Mouse (Mus musculus) heart, postnatal 0 days (tissue): ENCODE data around the gene Rnf135. TPM values are rescaled to one million over a fixed set of nuclear protein-coding genes. Genes with fewer than 3 reads are reported as not detected.
A peak's percentile ranks its signal among the peaks of the same experiment; 100 is the strongest.
"Not testable (repeated sequence)": the region's sequence is repeated elsewhere in the genome, so short reads cannot be mapped to it uniquely, and the experiment has no call there.

Experiments
- ATAC-seq: fragments of 200-750 bp; cut with Nextera tagmentation; 2 replicates; pipeline ENCODE4 v1.8.0; 2017; ENCODE audit warnings: low read depth, moderate number of reproducible peaks, moderate library complexity; ENCODE audit not compliant: insufficient read depth
- DNase-seq: peaks from one replicate; pipeline ENCODE4 v3.0.0-alpha.2; 2016; ENCODE audit warnings: low spot score
- H3K27ac ChIP-seq: fragments of 300-500 bp; sonication (generic); 2 replicates; pipeline ENCODE4 v1.5.1; 2014; ENCODE audit warnings: low read depth, mild to moderate bottlenecking
- H3K27me3 ChIP-seq: fragments of 300-500 bp; sonication (generic); 2 replicates; pipeline ENCODE4 v1.6.1; 2014; ENCODE audit warnings: low read length, mixed read lengths; ENCODE audit not compliant: control insufficient read depth, insufficient read depth
- H3K36me3 ChIP-seq: fragments of 300-500 bp; sonication (generic); replicated peaks from 2 replicates; pipeline ENCODE4 v1.6.1; 2014; ENCODE audit warnings: low read length, mixed read lengths; ENCODE audit not compliant: control insufficient read depth, insufficient read depth
- H3K4me1 ChIP-seq: fragments of 300-500 bp; sonication (generic); 2 replicates; pipeline ENCODE4 v1.6.1; 2014; ENCODE audit warnings: antibody characterized with exemption; ENCODE audit not compliant: control insufficient read depth, insufficient read depth
- H3K4me2 ChIP-seq: fragments of 300-500 bp; sonication (generic); 2 replicates; pipeline ENCODE4 v1.6.1; 2014; ENCODE audit warnings: low read depth, mild to moderate bottlenecking, low read length, moderate library complexity
- H3K4me3 ChIP-seq: fragments of 300-500 bp; sonication (generic); 2 replicates; pipeline ENCODE4 v1.5.1; 2014; ENCODE audit warnings: low read depth, low read length
- H3K9ac ChIP-seq: fragments of 300-500 bp; sonication (generic); replicated peaks from 2 replicates; pipeline ENCODE4 v1.6.1; 2014; ENCODE audit warnings: low read depth, low read length, mixed read lengths
- H3K9me3 ChIP-seq: fragments of 300-500 bp; sonication (generic); replicated peaks from 2 replicates; pipeline ENCODE4 v1.6.1; 2016; ENCODE audit warnings: low read length; ENCODE audit not compliant: control insufficient read depth
- CTCF ChIP-seq: IDR thresholded peaks from 2 replicates; pipeline ENCODE4 v1.5.1; 2016; ENCODE audit warnings: antibody characterized with exemption, control low read depth, low read depth
- EP300 ChIP-seq: IDR thresholded peaks from 2 replicates; pipeline ENCODE4 v1.6.1; 2016; ENCODE audit warnings: antibody characterized with exemption, low read depth
- WGBS: fragments of 180-500 bp; shearing (Covaris S2); extraction: QIAGEN DNeasy Blood & Tissue Kit; methylation state at CpG from one replicate; pipeline ENCODE4 v1.1.7; 2014; 5-methylcytosine and 5-hydroxymethylcytosine counted together
- polyA plus RNA-seq: library from polyadenylated mRNA; unstranded; fragments of >200 nt; fragmentation: Nextera tagmentation; extraction: Ambion mirVana; gene quantifications from 2 replicates; pipeline ENCODE4 v1.2.1, GENCODE M21; 2015
- total RNA-seq: library from RNA; depleted of rRNA; stranded (reverse); fragments of >200 nt; gene quantifications from 2 replicates; pipeline ENCODE4 v1.2.3, GENCODE M21; 2014; ENCODE audit warnings: low replicate concordance

The Rnf135 gene
- total and polyA plus RNA-seq, 2 experiments from 2014 or later, result 10.2 to 12.9 TPM

- DNase-seq, result peak; percentile 75
- under 1% methylated on average over 40 of the region's 40 CpGs for WGBS
- no peaks in the 10 kb centered on the region for H3K27me3 ChIP-seq
- H3K9me3 ChIP-seq, result no peaks in the 10 kb centered on the region
- peaks cover 6% of the 10 kb centered on the region; the same call in 1 of the 2 replicates for H3K4me1 ChIP-seq
- H3K36me3 ChIP-seq, result 0 out of 2 replicates have a peak, but pooled peaks cover 24% of the 10 kb centered on the region
- peak within 1 kb of the TSS; percentile 80 for H3K9ac ChIP-seq
- peak within 1 kb of the TSS; percentile 84 for H3K27ac ChIP-seq
- peak within 1 kb of the TSS; percentile 73 for H3K4me3 ChIP-seq
- ATAC-seq, result peak; percentile 94
- TF ChIP-seq CTCF, result no peak
- 0 out of 2 replicates have a peak, but pooled peaks have one; percentile 17 for TF ChIP-seq EP300
- peak within 1 kb of the TSS; percentile 69 for H3K4me2 ChIP-seq
Measured at GRCm38 (mm10) chr11:80141825-80142521, 41.7 kb upstream of the Rnf135 start, which contains the start of gene Tefm. Gene Tefm (minus strand): TSS chr11:80142175.

GRCm38 (mm10) chr11:80142872-80143271 lies 40.8 kb upstream of the Rnf135 start:
- 0 out of 2 replicates have a peak overlapping the region, but pooled peaks have one; percentile 80 for H3K9ac ChIP-seq
- no peak for DNase-seq
- WGBS, result 42% methylated on average over 8 of the region's 8 CpGs
- 0 out of 2 replicates have a peak, but pooled peaks cover 20% of the 10 kb centered on the region for H3K36me3 ChIP-seq
- peak overlapping the region; percentile 69 for H3K4me2 ChIP-seq
- no peaks in the 10 kb centered on the region for H3K27me3 ChIP-seq
- H3K9me3 ChIP-seq, result no peaks in the 10 kb centered on the region
- no peak for ATAC-seq
- H3K4me1 ChIP-seq, result peaks cover 6% of the 10 kb centered on the region; the same call in 1 of the 2 replicates
- TF ChIP-seq EP300 (no peak), CTCF (no peak)
- H3K4me3 ChIP-seq, result peak overlapping the region; percentile 73
- H3K27ac ChIP-seq, result 0 out of 2 replicates have a peak overlapping the region, but pooled peaks have one; percentile 84

GRCm38 (mm10) chr11:80145787-80146275 lies 37.8 kb upstream of the Rnf135 start:
- WGBS, result 41% methylated on average over 10 of the region's 10 CpGs
- H3K4me2 ChIP-seq, result no peak overlapping the region
- H3K9ac ChIP-seq, result no peak overlapping the region
- no peak overlapping the region for H3K4me3 ChIP-seq
- H3K27ac ChIP-seq, result no peak overlapping the region; the same call in 1 of the 2 replicates
- peaks cover 6% of the 10 kb centered on the region; the same call in 1 of the 2 replicates for H3K4me1 ChIP-seq
- H3K36me3 ChIP-seq, result no peaks in the 10 kb centered on the region
- ATAC-seq (no peak), DNase-seq (no peak)
- no peaks in the 10 kb centered on the region for H3K9me3 ChIP-seq
- H3K27me3 ChIP-seq, result no peaks in the 10 kb centered on the region
- no peak for TF ChIP-seq EP300
- no peak for TF ChIP-seq CTCF

- Histone ChIP-seq H3K36me3 (no peaks in the 10 kb centered on the region), H3K4me1 (peaks cover 3% of the 10 kb centered on the region; the same call in 1 of the 2 replicates), H3K9me3 (no peaks in the 10 kb centered on the region), H3K27me3 (no peaks in the 10 kb centered on the region), H3K4me2 (no peak overlapping the region), H3K27ac (no peak overlapping the region), H3K9ac (no peak overlapping the region), H3K4me3 (no peak overlapping the region)
- no peak for DNase-seq
- TF ChIP-seq EP300 (no peak), CTCF (no peak)
- ATAC-seq, result no peak
- 58% methylated on average over 6 of the region's 6 CpGs for WGBS
Measured at GRCm38 (mm10) chr11:80147748-80148147, 35.9 kb upstream of the Rnf135 start.

- no peak overlapping the region for H3K27ac ChIP-seq
- H3K4me3 ChIP-seq, result no peak overlapping the region
- H3K4me2 ChIP-seq, result no peak overlapping the region
- WGBS, result 28% methylated on average over 1 of the region's 1 CpGs
- H3K9me3 ChIP-seq, result no peaks in the 10 kb centered on the region
- peak; percentile 34 for DNase-seq
- no peaks in the 10 kb centered on the region for H3K27me3 ChIP-seq
- H3K9ac ChIP-seq, result no peak overlapping the region
- H3K36me3 ChIP-seq, result no peaks in the 10 kb centered on the region
- ATAC-seq, result peak; percentile 75
- no peaks in the 10 kb centered on the region for H3K4me1 ChIP-seq
- TF ChIP-seq CTCF (no peak), EP300 (peak; percentile 53; the same call in 1 of the 2 replicates)
Measured at GRCm38 (mm10) chr11:80148313-80148712, 35.3 kb upstream of the Rnf135 start.

- not testable (repeated sequence) for H3K4me3 ChIP-seq, DNase-seq, ATAC-seq, H3K27me3 ChIP-seq, H3K27ac ChIP-seq, H3K4me2 ChIP-seq, H3K9me3 ChIP-seq, H3K9ac ChIP-seq, H3K36me3 ChIP-seq, H3K4me1 ChIP-seq
- 35% methylated on average over 1 of the region's 4 CpGs for WGBS
Measured at GRCm38 (mm10) chr11:80148974-80149373, 34.7 kb upstream of the Rnf135 start.
